Mouse (Mus musculus): ENCODE data around the gene Gdf9. TPM values are rescaled to one million over a fixed set of nuclear protein-coding genes. Genes with fewer than 3 reads are reported as not detected.

Gdf9 gene
- polyA plus RNA-seq, 1 experiment from 2014 or later: 3.9 TPM

DNA sequence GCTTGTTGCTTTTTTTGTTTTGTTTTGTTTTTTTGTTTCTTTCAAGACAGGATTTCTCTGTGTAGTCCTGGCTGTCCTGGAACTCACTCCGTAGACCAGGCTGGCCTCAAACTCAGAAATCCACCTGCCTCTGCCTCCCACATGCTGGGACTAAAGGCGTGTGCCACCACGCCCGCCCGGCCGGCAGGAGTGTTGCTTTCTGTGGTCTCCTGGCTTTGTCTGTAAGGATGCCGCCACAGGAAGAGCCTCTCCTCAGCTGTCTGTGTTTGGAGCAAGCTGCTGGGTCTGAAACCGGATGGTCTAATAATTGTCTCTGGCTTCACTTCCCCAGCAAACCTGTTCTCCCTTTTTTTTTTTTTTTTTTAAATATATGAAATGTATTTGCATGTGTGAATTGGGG is 4.7 kb downstream of the Gdf9 start:
- H3K4me3 ChIP-seq (replicated peaks; ENCODE audit: low read length): no peak overlapping the region
- no peak overlapping the region for H3K4me2 ChIP-seq (ENCODE audit: low read length)
- 85% methylated on average over 8 of the region's 8 CpGs for WGBS
- no peaks in the 10 kb centered on the region for H3K27me3 ChIP-seq (replicated peaks; ENCODE audit: control insufficient read depth, insufficient read depth, low read length)
- no peak overlapping the region for H3K27ac ChIP-seq (ENCODE audit: low read length)
- no peaks in the 10 kb centered on the region for H3K9me3 ChIP-seq (ENCODE audit: control insufficient read depth, low read length)
- H3K9ac ChIP-seq (replicated peaks; ENCODE audit: low read depth, low read length): no peak overlapping the region
- peaks cover 5% of the 10 kb centered on the region for H3K4me1 ChIP-seq (replicated peaks; ENCODE audit: control insufficient read depth, insufficient read depth, low read length)
- no peak for ATAC-seq
- H3K36me3 ChIP-seq (ENCODE audit: control insufficient read depth, insufficient read depth): no peaks in the 10 kb centered on the region

DNA sequence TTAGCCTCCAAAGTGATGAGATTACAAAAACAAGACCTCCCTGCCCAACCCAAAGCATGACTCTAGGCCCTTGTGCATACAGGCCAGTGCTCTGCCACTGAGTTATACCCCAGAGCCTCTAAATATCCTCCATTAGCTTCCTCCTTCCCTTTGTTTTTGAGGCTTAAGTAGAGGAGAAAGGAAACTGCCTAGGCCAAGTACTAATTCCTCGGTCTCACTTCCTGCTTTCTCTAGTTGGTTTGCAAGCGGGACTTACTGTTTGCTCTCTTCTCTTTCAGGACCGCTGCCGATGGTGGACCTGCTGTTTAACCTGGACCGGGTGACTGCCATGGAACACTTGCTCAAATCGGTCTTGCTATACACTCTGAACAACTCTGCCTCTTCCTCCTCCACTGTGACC is 5.5 kb downstream of the Gdf9 start:
- Histone ChIP-seq H3K36me3 (ENCODE audit: control insufficient read depth, insufficient read depth) (no peaks in the 10 kb centered on the region), H3K4me1 (replicated peaks; ENCODE audit: control insufficient read depth, insufficient read depth, low read length) (peaks cover 4% of the 10 kb centered on the region), H3K4me2 (ENCODE audit: low read length) (no peak overlapping the region), H3K9ac (replicated peaks; ENCODE audit: low read depth, low read length) (no peak overlapping the region), H3K9me3 (ENCODE audit: control insufficient read depth, low read length) (no peaks in the 10 kb centered on the region), H3K27ac (ENCODE audit: low read length) (no peak overlapping the region), H3K4me3 (replicated peaks; ENCODE audit: low read length) (no peak overlapping the region), H3K27me3 (replicated peaks; ENCODE audit: control insufficient read depth, insufficient read depth, low read length) (no peaks in the 10 kb centered on the region)
- WGBS: 86% methylated on average over 6 of the region's 6 CpGs
- ATAC-seq: no peak

DNA sequence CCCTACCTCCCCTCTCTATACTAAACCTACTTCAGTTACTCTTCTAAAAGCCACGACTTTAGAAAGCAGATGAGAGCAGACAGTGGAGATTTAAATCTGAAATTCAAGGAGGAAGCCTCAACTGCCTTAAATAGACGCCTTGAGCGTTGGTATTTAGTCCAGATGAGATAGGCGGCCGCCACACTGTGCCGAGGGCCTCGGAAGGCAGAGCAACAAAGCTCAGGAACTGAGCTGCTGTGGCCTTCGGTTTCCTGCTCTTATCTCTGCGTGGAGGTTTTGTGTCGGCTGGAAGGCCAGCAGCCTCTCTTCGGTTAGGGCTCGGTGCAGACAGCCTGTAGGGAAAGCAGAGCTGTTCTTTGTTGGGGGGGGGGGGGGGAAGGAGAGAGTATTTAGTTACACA is 11.1 kb downstream of the Gdf9 start:
- no peaks in the 10 kb centered on the region for H3K4me1 ChIP-seq (replicated peaks; ENCODE audit: control insufficient read depth, insufficient read depth, low read length)
- no peaks in the 10 kb centered on the region for H3K9me3 ChIP-seq (ENCODE audit: control insufficient read depth, low read length)
- H3K4me2 ChIP-seq (ENCODE audit: low read length): no peak overlapping the region
- H3K4me3 ChIP-seq (replicated peaks; ENCODE audit: low read length): no peak overlapping the region
- 64% methylated on average over 12 of the region's 12 CpGs for WGBS
- H3K27me3 ChIP-seq (replicated peaks; ENCODE audit: control insufficient read depth, insufficient read depth, low read length): no peaks in the 10 kb centered on the region
- ATAC-seq: no peak
- H3K27ac ChIP-seq (ENCODE audit: low read length): no peak overlapping the region
- no peaks in the 10 kb centered on the region for H3K36me3 ChIP-seq (ENCODE audit: control insufficient read depth, insufficient read depth)
- no peak overlapping the region for H3K9ac ChIP-seq (replicated peaks; ENCODE audit: low read depth, low read length)

DNA sequence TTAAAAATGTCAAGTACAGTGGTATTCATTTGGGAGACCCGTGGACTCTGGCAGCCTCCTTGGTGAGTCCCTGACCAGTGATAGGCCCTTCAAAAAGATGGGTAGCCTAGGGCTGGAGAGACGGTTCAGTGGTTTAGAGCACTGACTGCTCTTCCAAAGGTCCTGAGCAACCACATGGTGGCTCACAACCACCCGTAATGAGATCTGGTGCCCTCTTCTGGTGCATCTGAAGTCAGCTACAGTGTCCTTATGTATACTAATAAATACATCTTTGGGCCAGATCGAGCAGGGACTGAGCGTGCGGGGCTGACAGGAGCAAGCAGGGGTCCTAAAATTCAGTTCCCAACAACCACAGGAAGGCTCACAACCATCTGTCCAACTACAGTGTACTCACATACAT is 13.0 kb downstream of the Gdf9 start:
- H3K4me2 ChIP-seq (ENCODE audit: low read length): no peak overlapping the region
- H3K4me1 ChIP-seq (replicated peaks; ENCODE audit: control insufficient read depth, insufficient read depth, low read length): no peaks in the 10 kb centered on the region
- H3K27me3 ChIP-seq (replicated peaks; ENCODE audit: control insufficient read depth, insufficient read depth, low read length): no peaks in the 10 kb centered on the region
- 37% methylated on average over 6 of the region's 6 CpGs for WGBS
- H3K36me3 ChIP-seq (ENCODE audit: control insufficient read depth, insufficient read depth): no peaks in the 10 kb centered on the region
- no peaks in the 10 kb centered on the region for H3K9me3 ChIP-seq (ENCODE audit: control insufficient read depth, low read length)
- no peak overlapping the region for H3K4me3 ChIP-seq (replicated peaks; ENCODE audit: low read length)
- H3K9ac ChIP-seq (replicated peaks; ENCODE audit: low read depth, low read length): no peak overlapping the region
- no peak overlapping the region for H3K27ac ChIP-seq (ENCODE audit: low read length)
- ATAC-seq: no peak

DNA sequence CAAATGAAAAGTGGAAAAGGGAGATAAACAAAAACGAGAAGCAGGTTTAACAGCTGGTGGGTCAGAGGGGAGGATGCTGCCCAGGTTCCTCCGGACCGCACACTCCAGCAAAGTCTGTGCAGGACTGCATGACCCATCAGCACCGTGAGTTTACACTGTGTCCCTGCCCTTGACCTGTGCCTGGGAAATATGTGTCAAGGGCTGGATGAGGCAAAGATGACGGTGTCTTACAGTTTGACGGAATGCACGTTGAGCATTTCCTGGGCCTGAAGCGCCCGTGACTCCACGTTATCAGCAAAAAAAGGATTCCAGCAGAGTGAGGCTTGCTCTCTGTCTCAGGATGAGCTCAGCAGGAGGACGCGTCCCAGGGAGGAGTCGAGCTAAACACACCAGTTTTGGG is 14.7 kb downstream of the Gdf9 start:
- Histone ChIP-seq H3K4me2 (ENCODE audit: low read length) (no peak overlapping the region), H3K27ac (ENCODE audit: low read length) (no peak overlapping the region), H3K9ac (replicated peaks; ENCODE audit: low read depth, low read length) (no peak overlapping the region), H3K27me3 (replicated peaks; ENCODE audit: control insufficient read depth, insufficient read depth, low read length) (no peaks in the 10 kb centered on the region), H3K36me3 (ENCODE audit: control insufficient read depth, insufficient read depth) (no peaks in the 10 kb centered on the region), H3K9me3 (ENCODE audit: control insufficient read depth, low read length) (no peaks in the 10 kb centered on the region), H3K4me1 (replicated peaks; ENCODE audit: control insufficient read depth, insufficient read depth, low read length) (no peaks in the 10 kb centered on the region), H3K4me3 (replicated peaks; ENCODE audit: low read length) (no peak overlapping the region)
- no peak for ATAC-seq
- 65% methylated on average over 13 of the region's 13 CpGs for WGBS

DNA sequence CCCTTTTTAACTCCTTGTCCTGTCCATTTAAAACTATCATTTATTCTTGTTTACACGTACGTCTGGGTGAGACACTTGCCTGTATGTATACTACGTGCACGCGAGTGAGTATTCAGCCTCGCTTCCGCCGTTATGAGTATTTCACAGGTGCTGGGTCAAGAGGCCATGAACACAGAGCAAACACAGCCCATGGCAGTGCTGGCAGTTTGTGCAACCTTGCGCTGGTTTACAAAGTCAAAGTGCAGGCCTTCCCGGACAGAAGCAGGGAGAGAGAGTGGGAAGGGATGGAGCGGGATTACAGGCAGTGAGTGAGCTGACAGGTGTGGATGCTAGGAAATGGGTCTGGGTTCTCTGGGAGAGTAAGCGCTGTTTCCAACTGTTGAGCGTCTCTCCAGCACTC is 15.4 kb downstream of the Gdf9 start:
- Histone ChIP-seq H3K4me3 (replicated peaks; ENCODE audit: low read length) (no peak overlapping the region), H3K4me2 (ENCODE audit: low read length) (no peak overlapping the region), H3K27me3 (replicated peaks; ENCODE audit: control insufficient read depth, insufficient read depth, low read length) (no peaks in the 10 kb centered on the region), H3K4me1 (replicated peaks; ENCODE audit: control insufficient read depth, insufficient read depth, low read length) (no peaks in the 10 kb centered on the region), H3K36me3 (ENCODE audit: control insufficient read depth, insufficient read depth) (no peaks in the 10 kb centered on the region), H3K9ac (replicated peaks; ENCODE audit: low read depth, low read length) (no peak overlapping the region), H3K27ac (ENCODE audit: low read length) (no peak overlapping the region), H3K9me3 (ENCODE audit: control insufficient read depth, low read length) (no peaks in the 10 kb centered on the region)
- 91% methylated on average over 13 of the region's 13 CpGs for WGBS
- no peak for ATAC-seq

DNA sequence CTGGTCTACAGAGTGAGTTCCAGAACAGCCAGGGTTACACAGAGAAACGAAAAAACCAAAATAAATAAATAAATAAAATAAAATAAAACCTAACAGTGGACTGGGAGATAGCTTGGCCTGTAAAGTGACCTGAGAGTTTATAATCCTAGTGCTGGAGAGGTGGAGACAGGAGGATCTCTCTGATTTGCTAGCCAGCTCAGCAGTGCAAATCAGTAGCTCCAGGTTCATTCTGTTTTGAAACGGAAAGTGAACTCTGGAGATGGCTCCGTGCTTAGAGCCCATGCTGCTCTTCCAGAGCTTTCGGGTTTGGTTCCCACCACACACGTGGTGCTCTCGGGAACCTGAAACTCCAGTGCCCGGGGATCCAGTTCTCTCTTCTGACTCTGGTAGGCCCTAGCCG is 17.2 kb downstream of the Gdf9 start:
- Histone ChIP-seq H3K27ac (ENCODE audit: low read length) (no peak overlapping the region), H3K4me1 (replicated peaks; ENCODE audit: control insufficient read depth, insufficient read depth, low read length) (no peaks in the 10 kb centered on the region), H3K9me3 (ENCODE audit: control insufficient read depth, low read length) (no peaks in the 10 kb centered on the region), H3K4me2 (ENCODE audit: low read length) (no peak overlapping the region), H3K9ac (replicated peaks; ENCODE audit: low read depth, low read length) (no peak overlapping the region), H3K36me3 (ENCODE audit: control insufficient read depth, insufficient read depth) (no peaks in the 10 kb centered on the region), H3K4me3 (replicated peaks; ENCODE audit: low read length) (no peak overlapping the region), H3K27me3 (replicated peaks; ENCODE audit: control insufficient read depth, insufficient read depth, low read length) (no peaks in the 10 kb centered on the region)
- WGBS: 90% methylated on average over 8 of the region's 8 CpGs
- ATAC-seq: no peak

DNA sequence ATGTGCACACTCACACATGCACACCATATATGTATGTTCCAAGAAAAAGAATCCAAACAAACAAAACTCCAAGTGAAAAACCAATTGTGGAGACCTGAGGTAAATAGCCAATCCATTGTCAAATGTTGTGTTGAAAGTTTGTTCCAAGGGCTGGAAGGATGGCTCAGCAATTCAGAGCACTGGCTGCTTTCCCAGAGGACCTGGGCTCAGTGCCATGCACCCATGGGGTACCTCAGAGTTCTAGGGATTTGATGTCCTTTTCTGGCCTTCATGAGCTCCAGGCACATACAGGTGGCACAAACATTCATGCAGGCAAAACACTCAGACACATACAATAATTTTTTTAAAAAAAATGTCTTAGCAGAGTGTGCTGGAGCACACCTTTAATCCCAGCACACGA is 17.7 kb downstream of the Gdf9 start:
- Histone ChIP-seq H3K4me3 (replicated peaks; ENCODE audit: low read length) (no peak overlapping the region), H3K27ac (ENCODE audit: low read length) (no peak overlapping the region), H3K27me3 (replicated peaks; ENCODE audit: control insufficient read depth, insufficient read depth, low read length) (no peaks in the 10 kb centered on the region), H3K4me1 (replicated peaks; ENCODE audit: control insufficient read depth, insufficient read depth, low read length) (no peaks in the 10 kb centered on the region), H3K4me2 (ENCODE audit: low read length) (no peak overlapping the region), H3K9ac (replicated peaks; ENCODE audit: low read depth, low read length) (no peak overlapping the region), H3K36me3 (ENCODE audit: control insufficient read depth, insufficient read depth) (no peaks in the 10 kb centered on the region), H3K9me3 (ENCODE audit: control insufficient read depth, low read length) (no peaks in the 10 kb centered on the region)
- WGBS: 85% methylated on average over 1 of the region's 1 CpGs
- ATAC-seq: no peak

DNA sequence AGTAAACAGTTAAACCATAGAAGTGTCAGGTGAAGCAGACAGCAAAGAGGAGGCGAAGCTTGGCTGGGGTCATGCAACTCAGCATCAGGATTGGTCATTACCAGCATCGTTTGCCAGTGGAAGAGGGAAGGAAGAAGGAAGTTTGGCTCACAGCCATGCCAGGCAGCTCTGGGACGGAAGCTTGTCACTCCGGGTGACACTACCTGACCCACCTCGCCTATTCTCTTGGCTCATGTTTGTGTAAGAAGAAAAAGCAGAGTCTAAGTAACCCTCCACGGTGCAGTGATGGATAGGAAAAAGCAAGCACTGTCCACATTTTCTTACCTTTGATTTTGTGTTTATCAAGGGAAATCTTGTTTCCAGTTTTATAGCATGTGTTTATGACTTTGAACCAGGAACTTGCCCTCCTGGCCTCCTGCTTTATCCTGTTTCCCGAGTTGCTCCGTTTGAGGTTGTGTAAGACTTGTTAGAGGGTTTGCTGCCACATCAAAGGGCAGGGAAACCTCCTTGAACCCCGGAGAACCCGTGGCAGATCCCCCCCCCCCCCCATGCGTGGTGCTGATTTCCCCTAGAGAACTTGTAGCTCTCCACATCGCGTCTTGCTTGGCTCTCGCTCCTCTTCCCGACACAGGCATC is 19.4 kb downstream of the Gdf9 start:
- no peak overlapping the region for H3K4me2 ChIP-seq (ENCODE audit: low read length)
- H3K27ac ChIP-seq (ENCODE audit: low read length): no peak overlapping the region
- no peaks in the 10 kb centered on the region for H3K4me1 ChIP-seq (replicated peaks; ENCODE audit: control insufficient read depth, insufficient read depth, low read length)
- no peaks in the 10 kb centered on the region for H3K9me3 ChIP-seq (ENCODE audit: control insufficient read depth, low read length)
- H3K4me3 ChIP-seq (replicated peaks; ENCODE audit: low read length): no peak overlapping the region
- H3K27me3 ChIP-seq (replicated peaks; ENCODE audit: control insufficient read depth, insufficient read depth, low read length): no peaks in the 10 kb centered on the region
- WGBS: 66% methylated on average over 15 of the region's 15 CpGs
- ATAC-seq: no peak
- no peaks in the 10 kb centered on the region for H3K36me3 ChIP-seq (ENCODE audit: control insufficient read depth, insufficient read depth)
- H3K9ac ChIP-seq (replicated peaks; ENCODE audit: low read depth, low read length): no peak overlapping the region

DNA sequence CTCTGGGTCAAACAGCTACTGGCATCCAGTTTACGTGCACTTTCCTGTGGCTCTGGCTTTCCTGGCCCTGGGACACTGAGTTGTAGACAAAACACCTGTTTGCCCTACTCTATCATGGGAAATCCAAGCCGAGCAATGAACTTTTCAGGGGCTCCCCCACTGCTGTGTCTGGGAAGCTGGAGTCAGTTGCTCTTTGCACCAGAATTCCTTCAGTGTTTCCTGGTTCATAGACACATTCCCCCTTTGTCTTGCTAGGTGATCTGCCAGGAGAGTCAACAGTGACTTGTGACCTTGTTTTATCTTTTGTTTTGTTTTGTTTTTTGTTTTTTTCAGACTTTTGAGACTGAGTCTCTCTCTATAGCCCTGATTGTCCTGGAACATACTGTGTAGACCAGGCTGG is 20.5 kb downstream of the Gdf9 start:
- H3K36me3 ChIP-seq (ENCODE audit: control insufficient read depth, insufficient read depth): no peaks in the 10 kb centered on the region
- H3K4me1 ChIP-seq (replicated peaks; ENCODE audit: control insufficient read depth, insufficient read depth, low read length): no peaks in the 10 kb centered on the region
- H3K27ac ChIP-seq (ENCODE audit: low read length): no peak overlapping the region
- H3K4me2 ChIP-seq (ENCODE audit: low read length): no peak overlapping the region
- ATAC-seq: no peak
- no peak overlapping the region for H3K9ac ChIP-seq (replicated peaks; ENCODE audit: low read depth, low read length)
- no peak overlapping the region for H3K4me3 ChIP-seq (replicated peaks; ENCODE audit: low read length)
- H3K9me3 ChIP-seq (ENCODE audit: control insufficient read depth, low read length): no peaks in the 10 kb centered on the region
- WGBS: 83% methylated on average over 2 of the region's 2 CpGs
- peaks cover 3% of the 10 kb centered on the region; the same call in 1 of the 2 replicates for H3K27me3 ChIP-seq (replicated peaks; ENCODE audit: control insufficient read depth, insufficient read depth, low read length)

Data from forebrain, embryonic 16.5 days (tissue).